Mouse (Mus musculus): ENCODE data around the gene Trip6. TPM values are rescaled to one million over a fixed set of nuclear protein-coding genes. Genes with fewer than 3 reads are reported as not detected.

The Trip6 gene
- total and polyA plus RNA-seq, 3 experiments, result 0.58 to 2.1 TPM; not detected in 1

DNA sequence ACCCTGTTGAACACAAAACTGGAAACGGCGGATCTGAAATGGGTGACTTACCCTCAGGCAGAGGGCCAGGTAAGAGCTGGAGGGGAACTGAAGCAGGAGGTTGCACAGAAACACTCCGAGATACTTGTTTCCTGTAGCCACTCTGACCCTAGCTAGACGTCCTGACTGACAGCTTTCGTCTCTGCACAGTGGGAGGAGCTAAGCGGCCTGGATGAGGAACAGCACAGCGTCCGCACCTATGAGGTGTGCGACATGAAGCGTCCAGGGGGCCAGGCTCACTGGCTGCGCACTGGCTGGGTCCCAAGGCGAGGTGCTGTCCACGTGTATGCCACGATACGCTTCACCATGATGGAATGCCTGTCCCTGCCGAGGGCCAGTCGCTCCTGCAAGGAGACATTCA, 39.9 kb upstream of the Trip6 start:
- no peak for TF ChIP-seq E2F4 (IDR thresholded peaks at IDR 0.05; ENCODE audit: borderline replicate concordance, low read depth, low read length)
- TF ChIP-seq ZNF384 (IDR thresholded peaks at IDR 0.05; ENCODE audit: low read depth, low read length), result no peak
- TF ChIP-seq GATA1 (IDR thresholded peaks at IDR 0.05; ENCODE audit: low read depth, low read length), result no peak
- no peak for TF ChIP-seq MAX (IDR thresholded peaks at IDR 0.05; ENCODE audit: low read length)
- TF ChIP-seq RAD21 (IDR thresholded peaks at IDR 0.05; ENCODE audit: low read depth, low read length), result no peak
- TF ChIP-seq ELF1 (IDR thresholded peaks at IDR 0.05; ENCODE audit: low read depth, low read length), result no peak
- TF ChIP-seq ZC3H11A (IDR thresholded peaks at IDR 0.05; ENCODE audit: low read depth, low read length), result no peak
- Histone ChIP-seq H3K36me3 (ENCODE audit: control insufficient read depth in 1 of 2, insufficient read depth in 2 of 2, low read length in 2 of 2) (no peaks in the 10 kb centered on the region), H3K4me3 (ENCODE audit: control insufficient read depth in 1 of 2, insufficient read depth in 1 of 2, low read depth in 2 of 2, low read length in 2 of 2) (no peak overlapping the region), H3K79me2 (ENCODE audit: control insufficient read depth, insufficient read depth, low read length, poor library complexity) (no peaks in the 10 kb centered on the region), H3K9ac (ENCODE audit: control insufficient read depth, low read depth, low read length, poor library complexity, severe bottlenecking) (no peak overlapping the region), H3K4me1 (ENCODE audit: control insufficient read depth in 1 of 2, insufficient read depth in 2 of 2, low read length in 2 of 2) (no peaks in the 10 kb centered on the region), H3K27me3 (ENCODE audit: control insufficient read depth in 1 of 2, insufficient read depth in 2 of 2, low read length in 2 of 2) (peaks cover 7 to 10% of the 10 kb centered on the region in 2 experiments), H3K9me3 (replicated peaks; ENCODE audit: insufficient read depth, low read length) (no peaks in the 10 kb centered on the region), H3K27ac (ENCODE audit: control insufficient read depth, low read depth, low read length) (no peak overlapping the region)
- DNase-seq (ENCODE audit: low read depth, low spot score), result no peak

DNA sequence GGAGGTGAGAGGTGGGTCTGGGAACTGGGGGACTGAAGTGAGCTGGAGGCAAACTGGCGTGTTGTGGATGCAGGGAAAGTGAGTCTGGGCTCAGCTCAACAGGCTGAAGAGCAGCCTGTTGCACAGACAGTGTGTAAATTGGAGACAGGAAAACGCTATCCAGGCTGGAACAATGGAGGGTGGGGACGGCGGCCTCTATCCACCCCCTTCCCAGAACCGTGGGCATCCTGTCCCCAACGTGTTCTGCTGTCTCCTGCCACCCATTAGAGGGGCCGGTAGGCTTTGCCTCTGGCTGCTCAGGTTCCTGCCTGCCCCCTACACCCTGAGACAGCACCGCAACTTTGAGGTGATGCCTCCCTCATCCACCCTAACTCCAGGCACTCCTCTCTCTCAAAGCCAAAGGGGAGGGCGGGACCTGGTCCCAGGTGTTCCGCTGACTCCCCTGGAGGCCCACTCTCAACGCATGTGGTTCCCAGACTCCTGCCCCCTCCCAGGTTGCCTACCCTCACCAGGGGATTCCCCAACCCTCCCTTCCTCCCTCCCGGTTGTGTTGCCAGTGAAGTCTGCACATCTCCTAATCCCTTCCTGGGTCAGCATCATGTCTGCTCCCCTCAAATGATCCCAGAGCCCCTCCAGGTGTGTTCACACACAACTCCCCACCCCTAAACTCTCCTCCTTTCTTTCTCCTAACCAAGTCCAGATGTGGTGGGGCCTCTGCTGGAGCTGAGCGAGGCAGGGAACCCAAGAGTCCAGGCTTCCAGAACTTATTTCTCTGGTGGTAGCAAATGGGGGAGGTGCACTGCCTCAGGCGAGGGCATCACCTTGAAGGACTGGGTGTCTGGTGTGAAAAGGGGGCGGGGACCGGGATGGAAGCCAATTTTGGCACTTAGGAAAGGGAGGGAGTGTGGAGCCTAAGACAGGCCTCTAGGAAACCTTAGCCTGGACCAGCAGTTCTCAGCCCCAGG, 38.1 kb upstream of the Trip6 start:
- H3K9ac ChIP-seq (ENCODE audit: control insufficient read depth, low read depth, low read length, poor library complexity, severe bottlenecking), result no peak overlapping the region
- no peaks in the 10 kb centered on the region for H3K4me1 ChIP-seq (ENCODE audit: control insufficient read depth in 1 of 2, insufficient read depth in 2 of 2, low read length in 2 of 2)
- H3K4me3 ChIP-seq (ENCODE audit: control insufficient read depth in 1 of 2, insufficient read depth in 1 of 2, low read depth in 2 of 2, low read length in 2 of 2), result no peak overlapping the region
- H3K36me3 ChIP-seq (ENCODE audit: control insufficient read depth in 1 of 2, insufficient read depth in 2 of 2, low read length in 2 of 2), result no peaks in the 10 kb centered on the region
- no peak overlapping the region for H3K27ac ChIP-seq (ENCODE audit: control insufficient read depth, low read depth, low read length)
- H3K79me2 ChIP-seq (ENCODE audit: control insufficient read depth, insufficient read depth, low read length, poor library complexity), result no peaks in the 10 kb centered on the region
- H3K27me3 ChIP-seq (ENCODE audit: control insufficient read depth in 1 of 2, insufficient read depth in 2 of 2, low read length in 2 of 2), result peaks cover 2 to 6% of the 10 kb centered on the region in 2 experiments; a peak in 3 of 4 replicates
- no peak for DNase-seq (ENCODE audit: low read depth, low spot score)
- H3K9me3 ChIP-seq (replicated peaks; ENCODE audit: insufficient read depth, low read length), result no peaks in the 10 kb centered on the region
- TF ChIP-seq BHLHE40 (IDR thresholded peaks at IDR 0.05; ENCODE audit: borderline replicate concordance, low read depth, low read length) (no peak), CHD1 (IDR thresholded peaks at IDR 0.05; ENCODE audit: low read depth, low read length) (no peak), MYC (IDR thresholded peaks at IDR 0.05; ENCODE audit: low read depth, low read length) (no peak), POLR2A (IDR thresholded peaks at IDR 0.05; ENCODE audit: control insufficient read depth in 1 of 2, insufficient read depth in 1 of 2, low read depth in 1 of 2, low read length in 2 of 2, poor library complexity in 1 of 2) (no peak)

DNA sequence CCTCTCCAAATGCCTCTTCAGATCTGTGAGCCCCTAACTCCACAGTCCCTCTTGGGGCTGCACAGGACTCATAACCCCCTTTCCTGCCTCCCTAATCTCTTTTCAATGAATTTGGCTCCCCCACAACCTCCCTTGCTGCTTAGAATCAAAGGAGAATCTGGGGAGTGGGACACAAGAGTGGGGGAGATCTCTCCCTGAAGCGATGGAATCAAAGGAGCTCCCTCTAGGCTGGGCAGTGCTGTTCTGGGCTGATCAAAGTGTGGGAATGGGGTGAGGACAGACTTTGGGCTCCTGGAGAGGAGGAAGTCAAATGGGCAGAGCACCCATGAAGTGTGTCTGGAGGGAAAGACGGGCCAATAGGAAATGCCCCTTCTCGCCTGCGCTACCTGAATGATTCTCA, 37.2 kb upstream of the Trip6 start:
- no peaks in the 10 kb centered on the region for H3K4me1 ChIP-seq (ENCODE audit: control insufficient read depth in 1 of 2, insufficient read depth in 2 of 2, low read length in 2 of 2)
- no peaks in the 10 kb centered on the region; a peak in 1 of 4 replicates for H3K36me3 ChIP-seq (ENCODE audit: control insufficient read depth in 1 of 2, insufficient read depth in 2 of 2, low read length in 2 of 2)
- no peak overlapping the region for H3K27ac ChIP-seq (ENCODE audit: control insufficient read depth, low read depth, low read length)
- H3K79me2 ChIP-seq (ENCODE audit: control insufficient read depth, insufficient read depth, low read length, poor library complexity), result no peaks in the 10 kb centered on the region
- no peak for TF ChIP-seq MEF2A (IDR thresholded peaks at IDR 0.05; ENCODE audit: extremely low read depth, insufficient replicate concordance, low read depth, low read length, poor library complexity, severe bottlenecking)
- TF ChIP-seq GATA1 (IDR thresholded peaks at IDR 0.05; ENCODE audit: low read depth, low read length), result no peak
- no peak for TF ChIP-seq USF2 (IDR thresholded peaks at IDR 0.05; ENCODE audit: borderline replicate concordance in 1 of 2, insufficient read depth in 1 of 2, low read depth in 1 of 2, low read length in 2 of 2)
- TF ChIP-seq MAZ (IDR thresholded peaks at IDR 0.05; ENCODE audit: low read depth, low read length), result no peak
- no peak for TF ChIP-seq ETS1 (IDR thresholded peaks at IDR 0.05; ENCODE audit: low read depth, low read length)
- TF ChIP-seq KAT2A (conservative IDR thresholded peaks at IDR 0.05; ENCODE audit: low read depth, low read length), result no peak
- TF ChIP-seq TAL1 (IDR thresholded peaks at IDR 0.05; ENCODE audit: low read length), result no peak
- TF ChIP-seq SMC3 (IDR thresholded peaks at IDR 0.05; ENCODE audit: low read depth, low read length), result no peak
- no peak for TF ChIP-seq MAX (IDR thresholded peaks at IDR 0.05; ENCODE audit: low read length)
- TF ChIP-seq NRF1 (IDR thresholded peaks at IDR 0.05; ENCODE audit: insufficient read depth, low read depth, low read length, poor library complexity, severe bottlenecking), result no peak
- no peak for TF ChIP-seq MAFK (IDR thresholded peaks at IDR 0.05; ENCODE audit: borderline replicate concordance, low read depth, low read length)
- no peak overlapping the region for H3K9ac ChIP-seq (ENCODE audit: control insufficient read depth, low read depth, low read length, poor library complexity, severe bottlenecking)
- peaks cover 2 to 6% of the 10 kb centered on the region in 2 experiments; a peak in 3 of 4 replicates for H3K27me3 ChIP-seq (ENCODE audit: control insufficient read depth in 1 of 2, insufficient read depth in 2 of 2, low read length in 2 of 2)
- no peak overlapping the region for H3K4me3 ChIP-seq (ENCODE audit: control insufficient read depth in 1 of 2, insufficient read depth in 1 of 2, low read depth in 2 of 2, low read length in 2 of 2)
- no peak for DNase-seq (ENCODE audit: low read depth, low spot score)
- no peaks in the 10 kb centered on the region for H3K9me3 ChIP-seq (replicated peaks; ENCODE audit: insufficient read depth, low read length)

Data from MEL (cell line).